Mouse (Mus musculus): ENCODE measurements at regions not wholly inside any gene's neighbourhood (a gene's known extent, or its start where the extent isn't known, plus 50 kb on each side); places are given as distances from the start of the nearest gene placed in this dataset.

DNA sequence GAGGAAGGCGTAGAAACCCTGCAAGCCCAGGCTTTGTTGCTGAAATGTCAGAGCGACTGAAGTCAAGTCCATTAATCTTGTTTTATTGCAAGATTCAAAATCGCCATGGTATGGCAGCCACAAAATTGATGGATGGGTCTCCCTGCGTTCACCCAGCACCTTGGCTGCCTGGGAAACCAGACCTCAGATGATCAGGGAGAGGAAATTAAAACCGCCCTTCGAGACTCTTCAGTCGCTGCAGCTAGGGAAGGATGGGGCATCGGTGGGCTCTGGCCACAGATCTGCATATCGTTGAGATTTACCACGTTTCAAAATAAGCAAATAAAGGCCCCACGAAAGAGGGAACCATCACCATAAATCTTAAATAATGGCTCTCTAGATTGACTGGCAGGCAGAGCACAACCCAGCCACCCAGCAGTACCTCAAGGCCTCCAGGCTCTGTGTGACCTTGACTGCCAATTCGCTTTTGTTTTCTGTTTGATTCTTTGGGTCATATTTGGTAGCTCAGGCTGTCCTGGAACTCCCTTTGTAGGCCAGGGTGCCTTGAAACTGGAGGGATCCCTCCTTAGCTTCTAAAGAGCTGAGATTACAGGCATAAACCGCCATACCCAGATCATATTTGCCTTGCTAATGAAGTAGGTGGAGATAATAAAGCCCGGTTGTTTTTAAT is 126.1 kb downstream of the Minar1 start:
- TF ChIP-seq NELFE (IDR thresholded peaks at IDR 0.05; ENCODE audit: low read depth, low read length) (no peak), POLR2A (IDR thresholded peaks at IDR 0.05; ENCODE audit: low read depth, low read length) (no peak), BHLHE40 (IDR thresholded peaks at IDR 0.05; ENCODE audit: low read depth, low read length) (no peak), GABPA (IDR thresholded peaks at IDR 0.05; ENCODE audit: insufficient replicate concordance, low read depth, low read length) (no peak), ZC3H11A (IDR thresholded peaks at IDR 0.05; ENCODE audit: low read depth, low read length) (no peak), MEF2A (IDR thresholded peaks at IDR 0.05; ENCODE audit: borderline replicate concordance, low read depth, low read length) (no peak), CTCF (conservative IDR thresholded peaks at IDR 0.05 in 1 of 2, IDR thresholded peaks at IDR 0.05 in 1 of 2; ENCODE audit: low read depth in 2 of 2, low read length in 2 of 2) (no peak)

Data from CH12.LX (cell line).